Mouse (Mus musculus): ENCODE results near the gene Tsacc. TPM values are rescaled to one million over a fixed set of nuclear protein-coding genes. Genes with fewer than 3 reads are reported as not detected.
"Not testable (repeated sequence)": the region's sequence is repeated elsewhere in the genome, so short reads cannot be mapped to it uniquely, and the experiment has no call there.

Tsacc gene
- polyA plus RNA-seq, 1 experiment from 2014 or later, result 9.0 TPM

GRCm38 (mm10) chr3:88334029-88334658 is 37.3 kb upstream of the Tsacc start:
- peaks cover 15% of the 10 kb centered on the region for H3K4me1 ChIP-seq (ENCODE audit: control insufficient read depth, insufficient read depth, low read length)
- no peak overlapping the region for H3K4me2 ChIP-seq (ENCODE audit: low read depth, low read length)
- no peak overlapping the region for H3K4me3 ChIP-seq (ENCODE audit: low read depth, low read length)
- H3K9me3 ChIP-seq (ENCODE audit: control insufficient read depth, low read length), result no peaks in the 10 kb centered on the region
- WGBS, result 63% methylated on average over 12 of the region's 12 CpGs
- no peaks in the 10 kb centered on the region for H3K36me3 ChIP-seq (ENCODE audit: control insufficient read depth, insufficient read depth, low read length)
- no peak for ATAC-seq (ENCODE audit: low read depth)
- H3K27ac ChIP-seq (ENCODE audit: low read depth, low read length), result no peak overlapping the region
- no peaks in the 10 kb centered on the region for H3K27me3 ChIP-seq (ENCODE audit: control insufficient read depth, insufficient read depth, low read length)
- H3K9ac ChIP-seq (replicated peaks; ENCODE audit: low read depth, low read length), result no peak overlapping the region

GRCm38 (mm10) chr3:88331282-88331681 is 34.5 kb upstream of the Tsacc start:
- Histone ChIP-seq H3K4me2 (ENCODE audit: low read depth, low read length) (no peak overlapping the region), H3K27ac (ENCODE audit: low read depth, low read length) (no peak overlapping the region), H3K4me1 (ENCODE audit: control insufficient read depth, insufficient read depth, low read length) (peaks cover 4% of the 10 kb centered on the region), H3K27me3 (ENCODE audit: control insufficient read depth, insufficient read depth, low read length) (no peaks in the 10 kb centered on the region), H3K36me3 (ENCODE audit: control insufficient read depth, insufficient read depth, low read length) (no peaks in the 10 kb centered on the region), H3K9me3 (ENCODE audit: control insufficient read depth, low read length) (no peaks in the 10 kb centered on the region), H3K9ac (replicated peaks; ENCODE audit: low read depth, low read length) (no peak overlapping the region), H3K4me3 (ENCODE audit: low read depth, low read length) (no peak overlapping the region)
- 20% methylated on average over 2 of the region's 2 CpGs for WGBS
- no peak for ATAC-seq (ENCODE audit: low read depth)

GRCm38 (mm10) chr3:88328956-88329355 is 32.2 kb upstream of the Tsacc start:
- Histone ChIP-seq H3K36me3 (ENCODE audit: control insufficient read depth, insufficient read depth, low read length) (no peaks in the 10 kb centered on the region), H3K4me2 (ENCODE audit: low read depth, low read length) (no peak overlapping the region), H3K4me1 (ENCODE audit: control insufficient read depth, insufficient read depth, low read length) (peaks cover 7% of the 10 kb centered on the region), H3K9ac (replicated peaks; ENCODE audit: low read depth, low read length) (no peak overlapping the region), H3K4me3 (ENCODE audit: low read depth, low read length) (no peak overlapping the region), H3K27me3 (ENCODE audit: control insufficient read depth, insufficient read depth, low read length) (no peaks in the 10 kb centered on the region), H3K27ac (ENCODE audit: low read depth, low read length) (no peak overlapping the region), H3K9me3 (ENCODE audit: control insufficient read depth, low read length) (no peaks in the 10 kb centered on the region)
- no peak for ATAC-seq (ENCODE audit: low read depth)
- WGBS, result 59% methylated on average over 5 of the region's 5 CpGs

- peak within 1 kb of the TSS; percentile 80 for H3K4me2 ChIP-seq (ENCODE audit: low read depth, low read length)
- H3K9me3 ChIP-seq (ENCODE audit: control insufficient read depth, low read length), result no peaks in the 10 kb centered on the region
- no peaks in the 10 kb centered on the region for H3K27me3 ChIP-seq (ENCODE audit: control insufficient read depth, insufficient read depth, low read length)
- H3K4me3 ChIP-seq (ENCODE audit: low read depth, low read length), result peak within 1 kb of the TSS; percentile 57
- H3K27ac ChIP-seq (ENCODE audit: low read depth, low read length), result no peak within 1 kb of the TSS
- ATAC-seq (ENCODE audit: low read depth), result peak; percentile 84; the same call in 1 of the 2 replicates
- H3K36me3 ChIP-seq (ENCODE audit: control insufficient read depth, insufficient read depth, low read length), result peaks cover 30% of the 10 kb centered on the region
- whole genome bisulfite sequencing, result 2% methylated on average over 10 of the region's 10 CpGs
- peak within 1 kb of the TSS; percentile 65 for H3K9ac ChIP-seq (replicated peaks; ENCODE audit: low read depth, low read length)
- H3K4me1 ChIP-seq (ENCODE audit: control insufficient read depth, insufficient read depth, low read length), result peaks cover 7% of the 10 kb centered on the region
Measured at GRCm38 (mm10) chr3:88324951-88325405, 28.2 kb upstream of the Tsacc start, which contains the start of gene Glmp. Glmp (plus strand) TSS chr3:88325023.

GRCm38 (mm10) chr3:88299172-88299571 is 2.4 kb upstream of the Tsacc start:
- Histone ChIP-seq H3K9me3 (ENCODE audit: control insufficient read depth, low read length) (no peaks in the 10 kb centered on the region), H3K9ac (replicated peaks; ENCODE audit: low read depth, low read length) (no peak overlapping the region), H3K4me3 (ENCODE audit: low read depth, low read length) (no peak overlapping the region), H3K36me3 (ENCODE audit: control insufficient read depth, insufficient read depth, low read length) (peaks cover 45% of the 10 kb centered on the region), H3K27ac (ENCODE audit: low read depth, low read length) (no peak overlapping the region), H3K4me1 (ENCODE audit: control insufficient read depth, insufficient read depth, low read length) (peaks cover 15% of the 10 kb centered on the region), H3K4me2 (ENCODE audit: low read depth, low read length) (no peak overlapping the region), H3K27me3 (ENCODE audit: control insufficient read depth, insufficient read depth, low read length) (no peaks in the 10 kb centered on the region)
- WGBS, result 91% methylated on average over 1 of the region's 1 CpGs
- ATAC-seq (ENCODE audit: low read depth), result no peak

- Histone ChIP-seq H3K4me1 (ENCODE audit: control insufficient read depth, insufficient read depth, low read length) (peaks cover 15% of the 10 kb centered on the region), H3K4me3 (ENCODE audit: low read depth, low read length) (peak overlapping the region; percentile 72), H3K9me3 (ENCODE audit: control insufficient read depth, low read length) (no peaks in the 10 kb centered on the region), H3K27me3 (ENCODE audit: control insufficient read depth, insufficient read depth, low read length) (no peaks in the 10 kb centered on the region), H3K9ac (replicated peaks; ENCODE audit: low read depth, low read length) (peak overlapping the region; percentile 82), H3K36me3 (ENCODE audit: control insufficient read depth, insufficient read depth, low read length) (peaks cover 28% of the 10 kb centered on the region), H3K4me2 (ENCODE audit: low read depth, low read length) (peak overlapping the region; percentile 47), H3K27ac (ENCODE audit: low read depth, low read length) (peak overlapping the region; percentile 89)
- no peak for ATAC-seq (ENCODE audit: low read depth)
- under 1% methylated on average over 30 of the region's 30 CpGs for WGBS
Measured at GRCm38 (mm10) chr3:88297321-88297851, 587 bp upstream of the Tsacc start.

GRCm38 (mm10) chr3:88296110-88296560 is 664 bp downstream of the Tsacc start:
- 2% methylated on average over 12 of the region's 12 CpGs for WGBS
- Histone ChIP-seq H3K4me2 (ENCODE audit: low read depth, low read length) (peak overlapping the region; percentile 60), H3K9me3 (ENCODE audit: control insufficient read depth, low read length) (no peaks in the 10 kb centered on the region), H3K4me1 (ENCODE audit: control insufficient read depth, insufficient read depth, low read length) (peaks cover 15% of the 10 kb centered on the region), H3K36me3 (ENCODE audit: control insufficient read depth, insufficient read depth, low read length) (peaks cover 18% of the 10 kb centered on the region), H3K27me3 (ENCODE audit: control insufficient read depth, insufficient read depth, low read length) (no peaks in the 10 kb centered on the region), H3K4me3 (ENCODE audit: low read depth, low read length) (peak overlapping the region; percentile 72), H3K9ac (replicated peaks; ENCODE audit: low read depth, low read length) (peak overlapping the region; percentile 44), H3K27ac (ENCODE audit: low read depth, low read length) (peak overlapping the region; percentile 88)
- ATAC-seq (ENCODE audit: low read depth), result peak; percentile 30

- not testable (repeated sequence) for H3K9ac ChIP-seq (replicated peaks; ENCODE audit: low read depth, low read length); H3K36me3 ChIP-seq (ENCODE audit: control insufficient read depth, insufficient read depth, low read length); H3K9me3 ChIP-seq (ENCODE audit: control insufficient read depth, low read length); H3K27me3 ChIP-seq (ENCODE audit: control insufficient read depth, insufficient read depth, low read length); ATAC-seq (ENCODE audit: low read depth); H3K4me2 ChIP-seq (ENCODE audit: low read depth, low read length); H3K27ac ChIP-seq (ENCODE audit: low read depth, low read length); H3K4me3 ChIP-seq (ENCODE audit: low read depth, low read length)
- 54% methylated on average over 1 of the region's 1 CpGs for whole genome bisulfite sequencing
- H3K4me1 ChIP-seq (ENCODE audit: control insufficient read depth, insufficient read depth, low read length), result peaks cover 15% of the 10 kb centered on the region
Measured at GRCm38 (mm10) chr3:88295272-88295671, 1.5 kb downstream of the Tsacc start.

- Histone ChIP-seq H3K9ac (replicated peaks; ENCODE audit: low read depth, low read length) (no peak overlapping the region), H3K27ac (ENCODE audit: low read depth, low read length) (no peak overlapping the region), H3K27me3 (ENCODE audit: control insufficient read depth, insufficient read depth, low read length) (no peaks in the 10 kb centered on the region), H3K9me3 (ENCODE audit: control insufficient read depth, low read length) (no peaks in the 10 kb centered on the region), H3K36me3 (ENCODE audit: control insufficient read depth, insufficient read depth, low read length) (no peaks in the 10 kb centered on the region), H3K4me2 (ENCODE audit: low read depth, low read length) (no peak overlapping the region), H3K4me1 (ENCODE audit: control insufficient read depth, insufficient read depth, low read length) (0 out of 2 replicates have a peak, but pooled peaks cover 4% of the 10 kb centered on the region), H3K4me3 (ENCODE audit: low read depth, low read length) (no peak overlapping the region)
- no peak for ATAC-seq (ENCODE audit: low read depth)
- WGBS, result 41% methylated on average over 4 of the region's 4 CpGs
Measured at GRCm38 (mm10) chr3:88291970-88292369, 4.8 kb downstream of the Tsacc start.

All from neural tube, embryonic 14.5 days (tissue).